Mouse (Mus musculus): ENCODE data around the gene Zfp869. TPM values are rescaled to one million over a fixed set of nuclear protein-coding genes. Genes with fewer than 3 reads are reported as not detected.
"Not testable (repeated sequence)": the region's sequence is repeated elsewhere in the genome, so short reads cannot be mapped to it uniquely, and the experiment has no call there.

The Zfp869 gene
- polyA plus RNA-seq, 1 experiment from 2014 or later = 24.9 TPM

DNA sequence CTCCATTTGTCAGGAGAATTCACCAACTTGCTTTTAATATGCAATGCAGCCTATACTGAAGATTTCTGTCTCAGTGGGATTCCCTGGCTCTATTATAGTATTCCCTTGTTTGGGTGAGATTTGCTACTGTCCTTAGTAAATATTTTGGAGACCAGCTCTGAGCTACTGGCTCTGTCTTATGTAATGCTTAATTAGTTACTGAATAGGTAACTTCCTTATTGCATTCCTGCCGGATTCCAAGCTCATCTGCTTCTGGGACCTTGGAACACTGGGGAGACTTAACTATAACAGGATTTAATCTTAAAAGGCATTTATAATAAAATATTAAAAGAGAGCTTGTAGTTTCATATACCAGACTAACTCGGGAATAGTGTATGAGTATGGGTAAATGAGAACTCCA, 45.5 kb downstream of the Zfp869 start:
- H3K9ac ChIP-seq; H3K9me3 ChIP-seq; H3K4me3 ChIP-seq; H3K27ac ChIP-seq (replicated peaks); H3K4me2 ChIP-seq; H3K27me3 ChIP-seq; H3K4me1 ChIP-seq (replicated peaks); ATAC-seq (ENCODE audit: low FRiP score, low read depth): not testable (repeated sequence)
- peaks cover 33% of the 10 kb centered on the region for H3K36me3 ChIP-seq
- WGBS = 87% methylated on average over 2 of the region's 2 CpGs

DNA sequence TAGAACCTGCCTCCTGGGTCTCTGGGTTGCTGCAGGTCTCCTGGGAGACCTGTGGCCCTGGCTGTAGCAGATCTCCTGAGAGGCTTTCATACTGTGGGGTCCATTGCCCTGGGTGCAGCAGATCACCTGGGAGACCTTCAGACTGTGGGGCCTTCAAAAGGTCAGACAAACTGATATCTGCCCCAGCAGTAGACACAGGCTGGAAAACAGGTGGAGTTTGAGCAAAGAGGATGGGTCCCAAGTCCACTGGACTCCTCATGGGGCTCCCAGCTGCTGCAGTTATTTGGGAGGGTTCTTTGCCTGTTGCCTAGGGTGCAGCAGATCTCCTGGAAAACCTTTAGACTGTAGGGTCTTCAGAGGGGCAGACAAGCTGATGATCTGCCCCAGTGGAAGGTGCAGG, 49.2 kb downstream of the Zfp869 start:
- Histone ChIP-seq H3K27me3 (no peaks in the 10 kb centered on the region), H3K4me3 (no peak overlapping the region), H3K4me1 (replicated peaks) (no peaks in the 10 kb centered on the region), H3K36me3 (peaks cover 39% of the 10 kb centered on the region), H3K27ac (replicated peaks) (no peak overlapping the region), H3K9me3 (no peaks in the 10 kb centered on the region), H3K9ac (no peak overlapping the region), H3K4me2 (no peak overlapping the region)
- no peak for ATAC-seq (ENCODE audit: low FRiP score, low read depth)

Other genes starting within 250 kb of the Zfp869 start
- not detected in 2 replicates for gene Gm7697, start 187.7 kb downstream of the Zfp869 start, polyA plus RNA-seq (2015; fragmentation: Nextera tagmentation; extraction: Ambion mirVana)
- 33.9 and 36.0 TPM in 2 replicates for gene Zfp868, start 85.2 kb downstream of the Zfp869 start, polyA plus RNA-seq (2015; fragmentation: Nextera tagmentation; extraction: Ambion mirVana)
- gene Zfp964, start 56.2 kb downstream of the Zfp869 start, polyA plus RNA-seq (2015; fragmentation: Nextera tagmentation; extraction: Ambion mirVana) = 2.4 and 2.6 TPM in 2 replicates
- gene Zfp963, start 39.2 kb upstream of the Zfp869 start, polyA plus RNA-seq (2015; fragmentation: Nextera tagmentation; extraction: Ambion mirVana) = 6.0 and 7.0 TPM in 2 replicates
- gene Gm20422, start 64.2 kb upstream of the Zfp869 start, polyA plus RNA-seq (2015; fragmentation: Nextera tagmentation; extraction: Ambion mirVana) = 1.2 TPM in 1 of 2 replicates, not detected in the other
- gene Atp13a1, start 80.4 kb upstream of the Zfp869 start, polyA plus RNA-seq (2015; fragmentation: Nextera tagmentation; extraction: Ambion mirVana) = 50.1 and 54.6 TPM in 2 replicates
- gene Zfp866, start 80.5 kb upstream of the Zfp869 start, polyA plus RNA-seq (2015; fragmentation: Nextera tagmentation; extraction: Ambion mirVana) = 37.7 and 38.9 TPM in 2 replicates
- 31.1 and 38.7 TPM in 2 replicates for gene Gmip, start 98.0 kb upstream of the Zfp869 start, polyA plus RNA-seq (2015; fragmentation: Nextera tagmentation; extraction: Ambion mirVana)
- 0.69 and 0.75 TPM in 2 replicates for gene Lpar2, start 111.7 kb upstream of the Zfp869 start, polyA plus RNA-seq (2015; fragmentation: Nextera tagmentation; extraction: Ambion mirVana)
- gene Pbx4, start 121.8 kb upstream of the Zfp869 start, polyA plus RNA-seq (2015; fragmentation: Nextera tagmentation; extraction: Ambion mirVana) = 59.4 and 59.5 TPM in 2 replicates
- 6.7 and 6.9 TPM in 2 replicates for gene Cilp2, start 177.0 kb upstream of the Zfp869 start, polyA plus RNA-seq (2015; fragmentation: Nextera tagmentation; extraction: Ambion mirVana)
- 3.5 and 4.3 TPM in 2 replicates for gene Tssk6, start 191.5 kb upstream of the Zfp869 start, polyA plus RNA-seq (2015; fragmentation: Nextera tagmentation; extraction: Ambion mirVana)
- gene Ndufa13, start 191.8 kb upstream of the Zfp869 start, polyA plus RNA-seq (2015; fragmentation: Nextera tagmentation; extraction: Ambion mirVana) = 196 and 197 TPM in 2 replicates
- 10.1 and 13.8 TPM in 2 replicates for gene Yjefn3, start 192.0 kb upstream of the Zfp869 start, polyA plus RNA-seq (2015; fragmentation: Nextera tagmentation; extraction: Ambion mirVana)

Data from hindbrain, embryonic 15.5 days (tissue).